ENCODE assay signal across 23 mouse cellular contexts in genomic region chr2:46360049-46360712, GRCm38 (mm10).
DNase-seq lines count a peak whose midpoint lies in the region; ATAC-seq and TF ChIP-seq lines count a peak whose summit lies in the region.
"Had no signal": no experiment of that assay in that cellular context is flagged by ENCODE, and none has a peak within 500 bp of the region (broad histone marks: within the 10 kb centered on the region; RNA-seq: fewer than 3 reads in every experiment).

No protein-coding gene starts in this region.

- peak; percentile 21 for DNase-seq in heart, adult 8-10 months (ENCODE audit: low spot score)
- no peak for DNase-seq in heart, postnatal 4 days
- no peak for DNase-seq in liver, postnatal 0 days
- DNase-seq in liver, embryonic 11.5 days (ENCODE audit: low spot score) = no peak
- DNase-seq in cerebellum, postnatal 36 days = no peak
- no peak for DNase-seq in lung, adult 2 months
- DNase-seq: adrenal gland, adult 2 months; adrenal gland, postnatal 25 days; cerebellum, adult 18-20 months; cerebellum, adult 9-11 months; embryo, embryonic 11 days; gastrocnemius, postnatal 36 days; heart, postnatal 14 days had no signal

- no peak overlapping the region for H3K4me2 ChIP-seq in liver, postnatal 0 days (ENCODE audit: low read depth, low read length)
- H3K4me2 ChIP-seq in liver, embryonic 11.5 days = no peak overlapping the region
- H3K4me2 ChIP-seq: embryonic facial prominence, embryonic 15.5 days; heart, embryonic 11.5 days; heart, embryonic 15.5 days; hindbrain, embryonic 14.5 days had no signal

- H3K27ac ChIP-seq in liver, postnatal 0 days (ENCODE audit: low read depth) = no peak overlapping the region
- no peak overlapping the region for H3K27ac ChIP-seq in liver, embryonic 11.5 days (ENCODE audit: low read depth, low read length)
- H3K27ac ChIP-seq: embryonic facial prominence, embryonic 15.5 days; forebrain, embryonic 10.5 days; heart, embryonic 15.5 days; hindbrain, embryonic 10.5 days; hindbrain, embryonic 14.5 days had no signal

- no peak overlapping the region for H3K4me3 ChIP-seq in liver, postnatal 0 days (ENCODE audit: low read depth, low read length)
- no peak overlapping the region for H3K4me3 ChIP-seq in liver, embryonic 11.5 days (ENCODE audit: low read depth, low read length)
- H3K4me3 ChIP-seq in lung, adult 2 months (replicated peaks; ENCODE audit: extremely low read depth, low read depth, low read length) = no peak overlapping the region
- H3K4me3 ChIP-seq: embryonic facial prominence, embryonic 15.5 days; erythroblast, embryonic 14.5 days; forebrain, embryonic 10.5 days; heart, embryonic 15.5 days; hindbrain, embryonic 10.5 days had no signal

- 41% methylated on average over 4 of the region's 4 CpGs for WGBS in liver, postnatal 0 days (ENCODE audit: insufficient replicate concordance)
- 46% methylated on average over 4 of the region's 4 CpGs for WGBS in liver, embryonic 11.5 days
- WGBS in lung, adult 2 months = 51% methylated on average over 4 of the region's 4 CpGs

- no peak overlapping the region for H3K9ac ChIP-seq in liver, postnatal 0 days (replicated peaks)
- H3K9ac ChIP-seq in liver, embryonic 11.5 days (ENCODE audit: low read depth, low read length) = no peak overlapping the region
- H3K9ac ChIP-seq: embryonic facial prominence, embryonic 15.5 days; heart, embryonic 15.5 days; hindbrain, embryonic 14.5 days had no signal

- H3K36me3 ChIP-seq in liver, postnatal 0 days (replicated peaks; ENCODE audit: insufficient read depth, low read length) = no peaks in the 10 kb centered on the region
- H3K36me3 ChIP-seq in liver, embryonic 11.5 days (ENCODE audit: control insufficient read depth, insufficient read depth, low read length) = no peaks in the 10 kb centered on the region
- H3K36me3 ChIP-seq: embryonic facial prominence, embryonic 15.5 days; forebrain, embryonic 10.5 days; heart, embryonic 15.5 days; hindbrain, embryonic 10.5 days had no signal

- TF ChIP-seq POLR2A in lung, adult 2 months (IDR thresholded peaks at IDR 0.05; ENCODE audit: borderline replicate concordance, extremely low read depth, low read depth, low read length) = no peak

- 0 out of 2 replicates have a peak, but pooled peaks have one; percentile 29 for TF ChIP-seq EP300 in liver, postnatal 0 days (IDR thresholded peaks at IDR 0.05; ENCODE audit: low read depth)

- H3K27me3 ChIP-seq in liver, postnatal 0 days (ENCODE audit: insufficient read depth, low read length) = no peaks in the 10 kb centered on the region
- H3K27me3 ChIP-seq in liver, embryonic 11.5 days (replicated peaks; ENCODE audit: control insufficient read depth, insufficient read depth, low read length) = no peaks in the 10 kb centered on the region
- H3K27me3 ChIP-seq: embryonic facial prominence, embryonic 15.5 days; heart, embryonic 15.5 days had no signal

- no peak for ATAC-seq in liver, postnatal 0 days
- no peak for ATAC-seq in liver, embryonic 11.5 days (replicated peaks; ENCODE audit: low FRiP score)
- ATAC-seq in common myeloid progenitor, adult 5-6 weeks (replicated peaks; ENCODE audit: low read depth, poor library complexity, severe bottlenecking) = 0 out of 2 replicates have a peak, but pooled peaks have one; percentile 50
- peak; percentile 68 for ATAC-seq in megakaryocyte progenitor cell, adult 5-6 weeks (replicated peaks; ENCODE audit: poor library complexity)
- ATAC-seq: forebrain, embryonic 14.5 days had no signal

- no peaks in the 10 kb centered on the region for H3K9me3 ChIP-seq in liver, postnatal 0 days (ENCODE audit: low read length)
- no peaks in the 10 kb centered on the region for H3K9me3 ChIP-seq in liver, embryonic 11.5 days (ENCODE audit: control insufficient read depth, low read length)
- H3K9me3 ChIP-seq: embryonic facial prominence, embryonic 15.5 days; forebrain, embryonic 10.5 days; heart, embryonic 15.5 days; hindbrain, embryonic 10.5 days had no signal

- no peak for TF ChIP-seq CTCF in liver, postnatal 0 days (IDR thresholded peaks at IDR 0.05; ENCODE audit: low read depth)
- TF ChIP-seq CTCF in lung, adult 2 months (IDR thresholded peaks at IDR 0.05; ENCODE audit: insufficient read depth, low read length) = no peak

- no peaks in the 10 kb centered on the region for H3K4me1 ChIP-seq in liver, postnatal 0 days (ENCODE audit: insufficient read depth)
- no peaks in the 10 kb centered on the region for H3K4me1 ChIP-seq in liver, embryonic 11.5 days (replicated peaks; ENCODE audit: control insufficient read depth, insufficient read depth, low read length)
- no peaks in the 10 kb centered on the region for H3K4me1 ChIP-seq in lung, adult 2 months (ENCODE audit: control insufficient read depth, insufficient read depth, low read length)
- H3K4me1 ChIP-seq: embryonic facial prominence, embryonic 15.5 days; forebrain, embryonic 10.5 days; heart, embryonic 15.5 days; hindbrain, embryonic 10.5 days had no signal

Comparison
In these comparisons a context has a peak if more than half of its experiments do, and no peak if none do; other contexts are left out.
1. ATAC-seq: peak in common myeloid progenitor, adult 5-6 weeks (single experiment) and megakaryocyte progenitor cell, adult 5-6 weeks (single experiment); none in liver, postnatal 0 days (single experiment) and liver, embryonic 11.5 days (single experiment).